ENCODE assay signal across 21 mouse cellular contexts in the genomic region with DNA sequence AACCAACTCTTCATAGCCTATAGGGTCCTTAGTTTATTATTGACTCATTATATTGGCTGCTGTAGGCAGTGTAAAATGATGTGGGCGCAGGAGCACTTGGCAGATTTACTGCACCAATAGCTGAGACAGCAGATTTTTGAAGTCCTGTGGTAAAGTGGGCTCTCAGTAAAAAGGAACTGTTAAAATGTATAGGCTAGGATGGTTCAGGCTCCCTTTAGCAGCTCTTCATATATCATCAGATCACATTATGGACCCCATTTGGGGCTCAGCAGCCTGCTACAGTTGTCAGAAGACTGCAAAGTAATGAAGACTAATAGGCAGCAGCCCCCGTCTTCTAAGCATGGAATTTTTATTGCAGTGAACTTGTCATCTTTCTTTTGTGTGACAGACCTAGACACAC. TPM values are rescaled to one million over a fixed set of nuclear protein-coding genes. Genes with fewer than 3 reads are reported as not detected.
DNase-seq lines count a peak whose midpoint lies in the region; ATAC-seq lines count a peak whose summit lies in the region.
"Had no signal": no experiment of that assay in that cellular context is flagged by ENCODE, and none has a peak within 500 bp of the region (broad histone marks: within the 10 kb centered on the region; RNA-seq: fewer than 3 reads in every experiment).

No protein-coding gene starts in this region.

- H3K4me1 ChIP-seq in liver, embryonic 12.5 days, result peaks cover 14% of the 10 kb centered on the region
- H3K4me1 ChIP-seq in liver, embryonic 11.5 days (replicated peaks; ENCODE audit: control insufficient read depth, insufficient read depth, low read length), result 0 out of 2 replicates have a peak, but pooled peaks cover 5% of the 10 kb centered on the region
- H3K4me1 ChIP-seq in liver, embryonic 16.5 days (ENCODE audit: control insufficient read depth, low read depth, low read length), result peaks cover 8% of the 10 kb centered on the region; the same call in 1 of the 2 replicates
- peaks cover 4% of the 10 kb centered on the region; the same call in 1 of the 2 replicates for H3K4me1 ChIP-seq in neural tube, embryonic 15.5 days
- H3K4me1 ChIP-seq: embryonic facial prominence, embryonic 12.5 days; forebrain, embryonic 15.5 days; midbrain, embryonic 13.5 days had no signal

- H3K9me3 ChIP-seq in liver, embryonic 12.5 days (replicated peaks), result no peaks in the 10 kb centered on the region
- H3K9me3 ChIP-seq in liver, embryonic 11.5 days (ENCODE audit: control insufficient read depth, low read length), result no peaks in the 10 kb centered on the region
- H3K9me3 ChIP-seq in liver, embryonic 16.5 days (replicated peaks; ENCODE audit: control insufficient read depth, low read length), result no peaks in the 10 kb centered on the region
- no peaks in the 10 kb centered on the region for H3K9me3 ChIP-seq in neural tube, embryonic 15.5 days (replicated peaks)
- H3K9me3 ChIP-seq: embryonic facial prominence, embryonic 12.5 days; forebrain, embryonic 15.5 days; kidney, embryonic 15.5 days; limb, embryonic 15.5 days; midbrain, embryonic 13.5 days had no signal

- no peaks in the 10 kb centered on the region for H3K36me3 ChIP-seq in liver, embryonic 12.5 days
- no peaks in the 10 kb centered on the region for H3K36me3 ChIP-seq in liver, embryonic 11.5 days (ENCODE audit: control insufficient read depth, insufficient read depth, low read length)
- no peaks in the 10 kb centered on the region for H3K36me3 ChIP-seq in liver, embryonic 16.5 days (ENCODE audit: control insufficient read depth, insufficient read depth)
- no peaks in the 10 kb centered on the region for H3K36me3 ChIP-seq in neural tube, embryonic 15.5 days
- H3K36me3 ChIP-seq: embryonic facial prominence, embryonic 12.5 days; forebrain, embryonic 15.5 days; kidney, embryonic 15.5 days; limb, embryonic 15.5 days; midbrain, embryonic 13.5 days had no signal

- H3K4me3 ChIP-seq in liver, embryonic 12.5 days, result no peak overlapping the region
- H3K4me3 ChIP-seq in liver, embryonic 11.5 days (ENCODE audit: low read depth, low read length), result no peak overlapping the region
- H3K4me3 ChIP-seq in liver, embryonic 16.5 days (ENCODE audit: low read depth, low read length), result no peak overlapping the region
- no peak overlapping the region for H3K4me3 ChIP-seq in neural tube, embryonic 15.5 days (replicated peaks)
- H3K4me3 ChIP-seq: embryonic facial prominence, embryonic 12.5 days; forebrain, embryonic 15.5 days; kidney, embryonic 15.5 days; limb, embryonic 15.5 days; midbrain, embryonic 13.5 days had no signal

- ATAC-seq in liver, embryonic 12.5 days, result no peak
- ATAC-seq in liver, embryonic 11.5 days (replicated peaks; ENCODE audit: low FRiP score), result no peak
- ATAC-seq in liver, embryonic 16.5 days (ENCODE audit: low read depth), result no peak
- peak; percentile 28; the same call in 1 of the 2 replicates for ATAC-seq in neural tube, embryonic 15.5 days (ENCODE audit: low FRiP score)
- no peak for ATAC-seq in erythroid progenitor cell, adult 5-6 weeks (replicated peaks; ENCODE audit: low FRiP score, poor library complexity, severe bottlenecking)
- ATAC-seq: forebrain, embryonic 15.5 days; intestine, postnatal 0 days; lung, postnatal 0 days; midbrain, embryonic 13.5 days had no signal

- no peaks in the 10 kb centered on the region for H3K27me3 ChIP-seq in liver, embryonic 12.5 days (replicated peaks)
- no peaks in the 10 kb centered on the region for H3K27me3 ChIP-seq in liver, embryonic 11.5 days (replicated peaks; ENCODE audit: control insufficient read depth, insufficient read depth, low read length)
- no peaks in the 10 kb centered on the region for H3K27me3 ChIP-seq in liver, embryonic 16.5 days (ENCODE audit: control insufficient read depth, insufficient read depth, low read depth, low read length)
- H3K27me3 ChIP-seq in neural tube, embryonic 15.5 days (replicated peaks), result no peaks in the 10 kb centered on the region
- H3K27me3 ChIP-seq: embryonic facial prominence, embryonic 12.5 days; forebrain, embryonic 15.5 days; kidney, embryonic 15.5 days; limb, embryonic 15.5 days; midbrain, embryonic 13.5 days had no signal

- no peak overlapping the region for H3K9ac ChIP-seq in liver, embryonic 12.5 days
- no peak overlapping the region for H3K9ac ChIP-seq in liver, embryonic 11.5 days (ENCODE audit: low read depth, low read length)
- H3K9ac ChIP-seq in liver, embryonic 16.5 days (ENCODE audit: low read depth, low read length), result no peak overlapping the region
- H3K9ac ChIP-seq in neural tube, embryonic 15.5 days (replicated peaks), result no peak overlapping the region
- H3K9ac ChIP-seq: embryonic facial prominence, embryonic 12.5 days; forebrain, embryonic 15.5 days; kidney, embryonic 15.5 days; limb, embryonic 15.5 days; midbrain, embryonic 13.5 days had no signal

- DNase-seq in liver, embryonic 11.5 days (ENCODE audit: low spot score), result no peak
- peak; percentile 43 for DNase-seq in embryo, embryonic 11 days
- no peak for DNase-seq in spleen, postnatal 36 days (ENCODE audit: low spot score in 2 of 2)
- DNase-seq in layer of hippocampus, adult 9-11 months, result no peak
- DNase-seq: adrenal gland, postnatal 10 days; B cell, adult 2 months; cerebellum, adult 11-12 months; cerebellum, postnatal 25 days; gastrocnemius, postnatal 25 days; thymus, postnatal 4 days had no signal

- no peak overlapping the region for H3K4me2 ChIP-seq in liver, embryonic 12.5 days
- no peak overlapping the region for H3K4me2 ChIP-seq in liver, embryonic 11.5 days
- H3K4me2 ChIP-seq in liver, embryonic 16.5 days (ENCODE audit: low read depth, low read length), result no peak overlapping the region
- no peak overlapping the region for H3K4me2 ChIP-seq in neural tube, embryonic 15.5 days
- H3K4me2 ChIP-seq: embryonic facial prominence, embryonic 12.5 days; forebrain, embryonic 15.5 days; kidney, embryonic 15.5 days; limb, embryonic 15.5 days; midbrain, embryonic 13.5 days had no signal

- WGBS in liver, embryonic 12.5 days (ENCODE audit: insufficient replicate concordance), result 76% methylated on average over 2 of the region's 2 CpGs
- WGBS in liver, embryonic 11.5 days, result 63% methylated on average over 2 of the region's 2 CpGs
- 63% methylated on average over 2 of the region's 2 CpGs for WGBS in liver, embryonic 16.5 days (ENCODE audit: insufficient replicate concordance)
- WGBS in neural tube, embryonic 15.5 days, result 27% methylated on average over 2 of the region's 2 CpGs

- H3K27ac ChIP-seq in liver, embryonic 12.5 days, result 0 out of 2 replicates have a peak overlapping the region, but pooled peaks have one; percentile 25
- H3K27ac ChIP-seq in liver, embryonic 11.5 days (ENCODE audit: low read depth, low read length), result no peak overlapping the region
- H3K27ac ChIP-seq in liver, embryonic 16.5 days (ENCODE audit: low read length), result peak overlapping the region; percentile 5; the same call in 1 of the 2 replicates
- H3K27ac ChIP-seq in neural tube, embryonic 15.5 days (replicated peaks), result no peak overlapping the region
- H3K27ac ChIP-seq: embryonic facial prominence, embryonic 12.5 days; forebrain, embryonic 15.5 days; kidney, embryonic 15.5 days; limb, embryonic 15.5 days; midbrain, embryonic 13.5 days had no signal

RNA-seq across cellular contexts. Expression of a gene that starts 21.9 kb away (rescaled TPM):
- polyA plus RNA-seq in liver, embryonic 12.5 days (2016; fragmentation: Nextera tagmentation; extraction: Ambion mirVana), result 79.6 and 81.5 TPM in 2 replicates
- 110 and 112 TPM in 2 replicates for polyA plus RNA-seq in liver, embryonic 11.5 days (2014; fragmentation: Nextera tagmentation; extraction: Ambion mirVana)
- 48.3 and 52.5 TPM in 2 replicates for polyA plus RNA-seq in liver, embryonic 16.5 days (2015; fragmentation: Nextera tagmentation; extraction: Ambion mirVana)
- 149 and 162 TPM in 2 replicates for polyA plus RNA-seq in neural tube, embryonic 15.5 days (2015; fragmentation: Nextera tagmentation; extraction: Ambion mirVana)
- 13.0 and 24.7 TPM in 2 replicates for total RNA-seq in erythroid progenitor cell, adult 5-6 weeks (2015; ENCODE audit: low replicate concordance)
- total RNA-seq in erythroid progenitor cell, adult 5-6 weeks (2017; ENCODE audit: low replicate concordance), result 7.2 and 11.7 TPM in 2 replicates

Comparison
In these comparisons a context has a peak if more than half of its experiments do, and no peak if none do; other contexts are left out.
1. H3K27ac ChIP-seq: peak in liver, embryonic 12.5 days (single experiment) and liver, embryonic 16.5 days (single experiment); none in liver, embryonic 11.5 days (single experiment) and neural tube, embryonic 15.5 days (single experiment).